In the genomic region with DNA sequence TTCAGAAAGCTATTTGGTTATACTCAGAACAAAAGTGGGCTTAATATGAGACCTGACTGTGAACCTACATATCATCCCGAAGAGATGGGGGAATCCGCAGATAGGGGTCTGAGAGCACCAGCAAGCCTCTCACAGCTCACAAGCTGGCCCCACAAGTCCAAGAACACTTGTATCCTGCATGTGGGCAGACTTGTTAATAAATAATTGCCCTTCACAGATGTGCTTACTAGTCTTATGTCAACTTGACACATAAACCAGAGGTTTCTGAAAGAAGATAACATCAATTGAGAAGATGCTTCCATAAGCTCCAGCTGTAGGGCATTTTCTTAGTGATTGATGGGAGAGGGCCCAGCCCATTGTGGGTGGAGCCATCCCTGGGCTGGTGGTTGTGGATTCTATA, we compare ENCODE assay signal across 16 mouse cellular contexts.
"Had no signal": no experiment of that assay in that cellular context is flagged by ENCODE, and none has a peak within 500 bp of the region (broad histone marks: within the 10 kb centered on the region; RNA-seq: fewer than 3 reads in every experiment).

No protein-coding gene starts in this region.

- DNase-seq: retina, postnatal 1 day; right cerebral cortex, adult 18-20 months; right cerebral cortex, postnatal 14 days; right cerebral cortex, postnatal 25 days; right cerebral cortex, postnatal 4 days; spleen, adult 18-20 months; thymus, adult 18-20 months; thymus, adult 2 months; thymus, postnatal 14 days; thymus, postnatal 25 days; thymus, postnatal 36 days; thymus, postnatal 4 days had no signal

- H3K36me3 ChIP-seq: neural tube, embryonic 13.5 days; neural tube, embryonic 15.5 days; stomach, embryonic 15.5 days had no signal

- H3K4me1 ChIP-seq: stomach, embryonic 15.5 days had no signal

- H3K27me3 ChIP-seq: neural tube, embryonic 13.5 days; neural tube, embryonic 15.5 days; stomach, embryonic 15.5 days had no signal

- H3K4me3 ChIP-seq: neural tube, embryonic 13.5 days; neural tube, embryonic 15.5 days; stomach, embryonic 15.5 days had no signal

- H3K27ac ChIP-seq: neural tube, embryonic 13.5 days; neural tube, embryonic 15.5 days; stomach, embryonic 15.5 days; stomach, postnatal 0 days had no signal
